Mouse (Mus musculus) left cerebral cortex, postnatal 4 days (tissue): ENCODE measurements around the gene Chst13. TPM values are rescaled to one million over a fixed set of nuclear protein-coding genes. Genes with fewer than 3 reads are reported as not detected.

Experiments
- DNase-seq: peaks from one replicate; pipeline ENCODE4 v3.0.0-alpha.2; 2022
- intact Hi-C: fragments of 180-260 bp; cut with DNase I; formaldehyde crosslinking; loops from one replicate; pipeline ENCODE4 v1.15.1; 2025
- total RNA-seq, 2 experiments: library from RNA; stranded (reverse); gene quantifications; 2 replicates each; pipeline ENCODE4 v1.2.3; 2021

Chst13 gene
- not detected for total RNA-seq

DNA sequence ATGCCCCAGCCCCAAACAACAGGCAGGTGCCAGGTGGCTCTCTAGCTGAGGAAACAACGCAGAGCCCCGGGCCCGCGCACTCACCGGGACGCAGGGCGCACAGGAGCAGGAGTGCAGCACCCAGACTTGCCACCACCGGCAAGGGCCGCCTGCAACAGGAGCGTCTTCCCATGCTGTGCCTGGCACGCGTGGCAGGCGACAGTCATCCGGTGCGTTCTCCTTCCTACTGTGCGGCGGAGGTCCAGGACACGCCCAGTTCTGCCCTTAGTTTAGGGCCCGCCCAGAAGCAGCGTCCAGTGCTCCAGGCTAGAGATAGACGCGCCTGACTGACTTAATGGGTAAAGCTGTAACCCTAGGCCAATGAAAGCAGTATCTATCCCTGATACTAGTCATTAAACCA, at the start of gene Chst13:
Gene Chst13 (minus strand): TSS at position 195 of the 400 bp plus-strand sequence.
- intact Hi-C loops = loop anchor here (10.0 kb wide), 1 partner anchor 650 kb away; no protein-coding TSS in a partner anchor
- DNase-seq = peak; percentile 24

DNA sequence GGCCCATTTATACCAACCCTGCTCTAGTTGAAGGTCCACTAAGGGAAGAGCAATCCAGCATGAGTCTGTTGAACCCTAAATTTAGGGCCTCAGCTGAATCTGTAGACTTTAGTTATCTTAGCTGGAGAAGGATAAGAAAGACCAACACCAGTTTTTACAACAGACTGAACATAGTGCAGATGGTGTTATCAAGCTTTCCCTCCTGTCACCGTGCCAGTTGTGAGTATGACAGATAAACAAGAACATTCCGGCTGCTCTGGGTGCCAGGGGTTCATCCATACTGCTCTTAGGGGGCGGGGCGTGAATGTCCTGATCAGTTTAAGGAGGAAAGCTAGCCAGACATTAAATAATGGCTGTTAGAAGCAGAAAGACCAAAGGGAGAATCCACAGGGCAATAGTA, 49.7 kb upstream of the Chst13 start:
- intact Hi-C loops = no loop called here
- no peak for DNase-seq

DNA sequence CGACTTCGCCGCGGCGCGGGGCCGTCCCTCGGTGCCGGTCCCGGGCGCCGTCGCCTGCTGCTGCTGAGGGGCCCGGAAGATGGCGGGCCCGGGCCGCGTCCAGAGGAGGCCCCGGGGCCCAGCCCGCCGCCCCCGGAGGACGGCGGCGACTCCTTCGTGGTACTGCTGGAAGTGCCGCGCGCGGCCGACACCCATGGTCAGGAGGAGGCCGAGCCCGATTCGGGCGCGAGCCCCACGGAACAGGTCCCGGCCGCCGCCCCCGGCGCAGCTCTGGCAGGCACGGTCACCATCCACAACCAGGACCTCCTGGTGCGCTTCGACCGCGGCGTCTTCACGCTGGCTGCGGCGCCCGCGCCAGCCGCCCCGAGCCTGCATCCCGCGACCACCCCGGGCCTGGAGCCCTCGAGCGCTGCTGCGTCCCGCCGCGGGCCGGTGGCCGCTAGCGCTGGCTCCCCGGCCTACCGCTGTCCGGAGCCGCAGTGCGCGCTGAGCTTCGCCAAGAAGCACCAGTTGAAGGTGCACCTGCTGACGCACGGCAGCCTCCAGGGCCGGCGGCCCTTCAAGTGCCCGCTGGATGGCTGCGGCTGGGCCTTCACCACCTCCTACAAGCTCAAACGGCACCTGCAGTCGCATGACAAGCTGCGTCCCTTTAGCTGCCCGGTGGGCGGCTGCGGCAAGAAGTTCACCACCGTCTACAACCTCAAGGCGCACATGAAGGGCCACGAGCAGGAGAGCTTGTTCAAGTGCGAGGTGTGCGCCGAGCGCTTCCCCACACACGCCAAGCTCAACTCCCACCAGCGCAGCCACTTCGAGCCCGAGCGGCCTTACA, 45.0 kb upstream of the Chst13 start:
- intact Hi-C loops = no loop called here
- DNase-seq = peak; percentile 52

DNA sequence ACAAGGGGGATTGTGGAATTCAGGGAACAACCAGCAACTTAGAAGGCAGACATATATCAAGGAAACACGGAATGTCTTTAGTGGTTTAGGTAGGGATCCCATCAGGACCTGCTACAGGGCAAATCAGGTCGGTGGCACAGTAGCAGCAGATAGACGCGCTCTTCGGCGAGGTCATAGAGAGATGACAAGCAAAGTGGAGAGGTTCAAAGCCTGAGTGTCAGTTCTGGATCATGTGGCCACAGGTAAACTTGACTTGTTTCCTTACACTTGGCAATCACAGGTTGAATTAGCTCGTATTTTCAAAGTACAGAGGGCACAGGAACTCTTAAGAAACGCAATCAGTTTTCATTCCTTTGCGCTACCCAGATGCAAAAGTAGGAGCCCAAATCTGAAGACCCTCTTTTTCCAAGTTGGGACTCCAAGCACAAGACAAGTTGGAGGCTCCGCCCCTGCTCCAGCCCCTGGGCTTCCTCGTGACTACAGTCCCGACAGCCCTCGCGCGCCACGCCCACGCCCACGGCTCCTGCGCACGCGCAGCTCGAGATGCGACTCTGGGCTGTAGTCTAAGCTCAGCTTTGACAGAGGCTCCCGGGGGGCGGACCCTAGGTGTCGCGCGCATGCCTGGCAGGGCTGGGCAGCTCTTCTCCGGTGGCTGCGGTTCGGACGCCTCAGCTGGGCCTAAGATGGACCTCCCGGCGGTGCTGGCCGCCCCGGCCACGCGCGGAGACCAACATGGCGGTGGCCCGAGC, 44.2 kb upstream of the Chst13 start, which contains the start of gene Zxdc:
Gene Zxdc (plus strand): TSS at position 517 of the 749 bp plus-strand sequence.
- DNase-seq = peak; percentile 99
- intact Hi-C loops = no loop called here

DNA sequence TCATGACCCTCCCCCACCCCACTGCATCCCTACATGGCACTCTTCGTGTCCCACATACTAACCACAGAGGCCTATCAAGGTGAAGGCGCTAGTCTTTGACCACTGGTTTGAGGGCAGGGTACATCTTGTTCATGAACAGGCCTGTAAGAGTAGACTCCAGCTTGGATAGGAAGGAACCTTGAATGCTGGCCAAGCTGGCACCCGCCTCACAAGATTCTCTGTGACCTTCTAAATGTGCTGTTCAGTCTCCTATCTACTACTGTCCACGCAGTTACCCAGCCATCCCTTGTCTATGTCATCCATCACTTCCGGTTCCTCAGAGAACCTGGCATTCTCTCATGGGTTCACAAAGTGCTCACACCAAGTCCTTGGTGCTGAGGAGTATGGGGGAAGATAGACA, 38.3 kb upstream of the Chst13 start:
- intact Hi-C loops = no loop called here
- DNase-seq = no peak

DNA sequence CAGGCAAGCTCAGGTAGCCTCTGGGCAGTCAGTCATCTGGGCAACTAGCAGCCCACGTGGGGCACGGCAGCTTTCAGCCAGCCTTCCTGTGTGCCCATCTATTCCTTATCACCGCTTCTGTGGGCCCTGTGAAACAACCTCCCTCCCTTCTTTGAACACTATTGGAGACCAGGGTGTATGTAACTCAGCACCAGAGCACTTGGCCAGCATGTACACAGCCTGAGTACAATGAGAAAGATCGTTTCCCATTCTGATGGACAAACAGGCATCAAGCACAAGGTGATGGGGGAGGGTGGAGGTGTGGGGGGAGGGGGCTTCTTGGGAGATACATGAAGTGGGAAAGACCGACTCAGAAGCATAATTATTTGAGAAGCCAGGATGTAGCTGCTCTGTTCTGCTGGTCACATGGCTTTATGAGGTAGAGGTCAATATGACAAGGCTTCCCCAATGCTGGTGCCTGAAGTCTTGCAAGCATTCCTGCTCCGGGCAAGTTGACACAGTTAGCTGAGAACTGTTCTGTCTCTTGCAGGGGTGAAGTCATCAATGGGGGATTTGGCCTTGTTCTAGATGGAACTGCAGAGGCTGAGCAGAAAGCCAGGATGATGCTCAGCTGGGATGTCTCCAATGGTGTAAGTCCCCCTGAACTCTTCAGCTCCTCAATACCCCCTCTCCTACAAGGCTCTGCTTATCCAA, 36.1 kb upstream of the Chst13 start:
- no peak for DNase-seq
- intact Hi-C loops = no loop called here

DNA sequence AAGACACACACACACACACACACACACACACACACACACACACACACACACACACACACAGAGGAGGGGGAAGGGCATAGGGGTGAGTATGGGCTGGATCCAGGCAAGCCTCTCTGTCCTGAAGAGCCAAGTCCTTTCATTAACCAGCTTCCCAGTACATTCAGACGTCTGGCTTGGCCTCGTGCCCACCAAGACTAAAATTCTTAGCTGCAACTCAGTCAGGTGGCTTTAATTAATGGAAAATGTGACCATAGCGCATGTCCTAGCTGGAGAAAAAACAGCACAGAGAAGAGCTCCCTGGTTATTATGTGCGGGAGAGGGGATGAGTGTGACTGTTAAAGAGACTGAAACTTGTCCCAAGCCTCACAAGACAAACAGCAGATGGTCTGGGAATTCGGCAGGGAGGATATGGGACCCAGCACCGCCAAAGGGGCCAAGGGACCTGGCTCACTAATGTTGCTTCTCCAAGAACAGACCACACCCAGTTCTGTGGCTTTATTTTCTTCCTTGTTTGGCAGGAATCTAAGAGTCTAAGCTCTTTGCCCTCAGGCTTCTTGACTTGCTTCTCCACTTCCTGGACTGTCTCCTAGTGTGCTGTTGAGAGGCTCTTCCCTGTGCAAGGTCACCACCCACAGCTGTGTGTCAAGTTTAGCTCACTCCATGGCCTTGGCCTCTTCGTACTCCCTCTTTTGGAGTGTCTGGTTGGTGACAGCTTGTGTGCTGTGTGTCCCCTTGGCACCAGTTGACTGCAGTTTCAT, 35.2 kb upstream of the Chst13 start:
- intact Hi-C loops = no loop called here

DNA sequence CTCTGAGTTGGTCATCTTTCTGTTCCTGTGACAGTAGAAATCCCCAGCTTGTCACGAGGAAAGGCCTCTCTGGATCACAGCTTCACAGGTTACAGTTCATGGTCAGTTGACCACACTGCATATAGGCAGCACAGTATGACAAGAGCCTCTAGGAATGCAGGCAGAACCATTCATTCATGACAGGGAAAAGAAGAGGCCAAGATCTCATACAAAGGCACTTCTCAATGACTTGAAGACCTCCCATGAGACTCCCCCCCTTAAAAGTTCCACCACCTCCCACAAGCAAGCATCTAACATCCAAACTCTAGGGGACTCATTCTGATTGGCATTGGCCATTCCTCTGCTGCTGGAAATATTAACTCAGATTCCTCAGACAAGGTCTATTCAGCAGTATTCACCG, 34.5 kb upstream of the Chst13 start:
- no peak for DNase-seq
- intact Hi-C loops = no loop called here

More for the DNA sequence above, 35.2 kb upstream of the Chst13 start:
- peak; percentile 51 for DNase-seq

DNA sequence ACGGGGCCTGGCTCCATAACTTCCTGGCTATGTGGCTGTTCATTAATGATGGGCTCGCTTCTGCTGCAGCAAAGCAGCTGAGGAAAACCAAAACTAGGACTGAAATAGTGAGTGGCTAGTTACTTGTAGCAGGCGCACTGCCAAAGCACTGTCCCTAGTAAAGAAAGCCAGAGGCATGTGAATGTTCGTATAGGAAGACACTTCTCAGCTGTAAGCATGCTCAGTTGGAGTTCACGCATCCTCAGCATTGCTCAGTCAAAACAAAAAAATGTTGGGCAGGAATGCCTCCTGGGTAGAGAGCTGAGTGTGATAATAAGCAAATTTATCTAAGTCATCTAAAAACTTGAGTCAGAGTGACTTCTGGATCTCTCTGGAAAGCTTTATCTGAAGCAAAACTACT, 33.2 kb upstream of the Chst13 start:
- DNase-seq = no peak
- intact Hi-C loops = no loop called here

DNA sequence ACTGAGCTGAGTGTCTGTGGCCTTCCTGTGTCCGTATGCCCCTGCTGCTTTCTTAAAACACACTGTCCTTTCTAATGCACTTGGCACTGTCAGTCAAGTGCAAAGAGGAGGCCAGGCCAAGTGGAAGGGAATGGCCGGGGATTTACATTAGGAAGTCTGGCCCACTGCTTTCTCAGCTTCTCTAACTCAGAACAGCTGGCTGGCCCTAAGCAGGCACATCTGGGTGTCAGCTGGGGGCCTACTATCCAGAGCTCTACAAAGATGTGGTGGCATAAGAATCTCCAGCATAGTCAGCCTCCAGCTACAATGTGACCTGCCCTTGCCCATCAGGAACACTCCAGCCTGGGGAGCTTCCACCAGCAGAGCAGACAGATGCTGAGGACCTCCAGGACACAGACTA, 25.0 kb upstream of the Chst13 start:
- intact Hi-C loops = no loop called here
- DNase-seq = no peak

DNA sequence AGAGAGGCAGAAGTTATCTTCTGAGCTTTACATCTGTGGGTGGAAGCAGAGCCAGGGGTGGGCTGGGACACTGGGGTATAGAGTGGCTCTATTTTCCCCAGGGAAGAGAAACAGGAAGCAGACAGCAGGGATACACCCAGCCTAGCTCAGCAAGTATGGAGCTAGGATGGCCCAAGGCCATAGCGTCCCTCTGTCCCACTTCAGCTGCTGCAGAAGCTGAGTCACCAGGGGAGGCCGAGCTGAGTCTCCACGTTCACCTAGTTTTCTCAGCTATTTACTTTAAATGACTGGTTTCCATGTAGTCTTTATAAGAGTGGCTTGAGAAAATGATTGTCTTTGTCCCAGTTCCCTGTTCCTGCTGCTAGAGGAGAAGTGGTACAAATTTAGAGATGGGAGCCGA, 23.5 kb upstream of the Chst13 start:
- intact Hi-C loops = no loop called here
- DNase-seq = no peak

DNA sequence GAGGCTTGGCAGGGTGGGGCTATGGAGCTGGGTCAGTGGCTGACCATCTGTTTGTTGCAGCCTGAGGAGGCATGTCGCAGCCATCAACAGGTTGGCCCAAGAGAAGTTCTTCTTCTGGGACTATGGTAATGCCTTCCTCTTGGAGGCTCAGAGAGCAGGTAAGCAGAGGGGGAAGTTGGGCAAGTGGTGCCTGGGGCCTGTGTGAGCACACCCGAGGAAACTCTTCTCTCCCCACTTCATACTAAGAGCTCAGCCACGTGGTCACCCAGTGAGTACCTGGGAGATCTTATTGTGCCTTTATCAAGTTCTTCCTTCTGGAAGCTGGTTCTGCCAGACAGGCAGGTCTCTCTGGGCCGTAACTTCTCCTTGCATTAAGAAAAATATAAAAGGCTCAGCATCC, 22.2 kb upstream of the Chst13 start:
- intact Hi-C loops = no loop called here
- DNase-seq = no peak

DNA sequence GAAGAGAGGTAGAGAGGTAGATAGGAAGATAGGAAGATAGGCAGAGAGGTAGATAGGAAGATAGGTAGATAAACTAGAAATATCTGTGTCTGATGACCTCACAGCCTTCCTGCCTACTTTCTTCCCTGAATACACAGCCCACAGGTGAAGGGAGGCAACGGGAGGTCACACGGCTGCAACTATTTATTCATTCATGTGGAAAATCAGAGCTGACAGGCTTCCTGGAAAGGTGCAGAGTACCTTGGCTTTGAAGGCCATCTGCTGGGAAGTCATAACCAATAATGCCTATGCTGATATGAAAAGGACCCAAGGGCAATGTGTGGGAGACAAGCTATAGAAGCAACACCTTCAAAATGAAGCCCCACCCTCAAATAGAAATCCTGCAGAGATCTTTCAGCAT, 17.4 kb upstream of the Chst13 start:
- no peak for DNase-seq
- intact Hi-C loops = no loop called here

DNA sequence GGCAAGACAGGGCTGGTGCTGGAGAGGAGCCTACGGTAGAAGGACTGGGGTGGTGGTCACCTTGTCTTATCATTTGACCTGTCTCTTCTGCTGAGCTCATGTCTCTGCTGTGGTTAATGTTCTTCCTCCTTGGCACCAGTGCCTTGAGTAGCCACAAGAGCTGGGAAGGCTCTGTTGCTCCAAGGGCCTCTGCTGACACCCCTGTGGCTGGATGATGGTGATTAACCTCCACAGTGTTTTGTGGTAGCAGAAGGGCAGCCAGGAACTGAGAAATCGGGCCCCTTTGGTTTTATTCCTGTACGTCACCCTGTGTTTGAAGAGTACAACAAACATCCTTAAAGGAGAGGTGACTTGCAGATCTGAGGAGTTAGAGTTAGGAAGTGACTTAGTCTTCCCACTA, 9.3 kb upstream of the Chst13 start:
- DNase-seq = no peak
- intact Hi-C loops = no loop called here

DNA sequence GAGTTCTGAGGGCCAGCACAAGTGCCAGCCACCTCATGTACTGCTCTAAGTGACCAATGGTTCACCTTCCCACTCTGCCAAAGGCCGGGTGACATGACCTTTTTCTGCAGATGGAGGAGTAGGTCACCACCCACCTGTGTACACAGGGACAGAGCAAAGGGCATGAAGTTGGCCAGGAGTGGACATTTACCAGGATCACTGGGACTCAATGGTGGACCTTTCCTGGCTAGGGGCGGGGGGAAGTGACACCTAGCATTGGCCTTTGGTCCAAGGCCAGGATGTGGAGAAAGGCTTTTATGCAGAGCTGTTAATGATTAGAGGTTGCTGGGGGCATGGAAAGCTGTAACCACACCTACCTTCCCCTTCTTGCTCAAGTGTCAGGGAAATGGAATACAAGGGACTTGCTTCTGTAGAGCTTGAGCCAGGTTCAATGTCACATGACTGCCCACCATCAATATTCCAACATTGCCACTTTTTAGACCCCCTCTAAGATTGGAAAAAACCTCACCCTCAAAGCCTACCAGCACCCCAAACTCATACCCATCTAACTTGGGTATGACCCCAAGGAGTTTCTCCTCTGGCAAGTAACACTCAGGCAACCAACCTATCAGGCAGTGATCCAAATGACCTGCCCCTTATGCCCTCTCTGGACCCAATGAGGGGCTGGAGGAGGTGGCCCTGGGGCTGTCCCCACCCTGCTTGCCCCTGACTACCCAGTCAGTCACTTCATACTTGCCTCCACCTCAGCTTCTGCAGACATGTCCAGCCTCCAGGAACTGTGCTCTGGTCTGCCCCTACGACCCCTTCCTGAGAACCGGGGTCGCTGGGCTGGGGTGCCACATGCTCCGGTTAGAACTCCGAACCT, 7.8 kb upstream of the Chst13 start, which contains the start of gene Uroc1:
Gene Uroc1 (plus strand): TSS at position 724 of the 865 bp plus-strand sequence.
- intact Hi-C loops = no loop called here
- DNase-seq = no peak

DNA sequence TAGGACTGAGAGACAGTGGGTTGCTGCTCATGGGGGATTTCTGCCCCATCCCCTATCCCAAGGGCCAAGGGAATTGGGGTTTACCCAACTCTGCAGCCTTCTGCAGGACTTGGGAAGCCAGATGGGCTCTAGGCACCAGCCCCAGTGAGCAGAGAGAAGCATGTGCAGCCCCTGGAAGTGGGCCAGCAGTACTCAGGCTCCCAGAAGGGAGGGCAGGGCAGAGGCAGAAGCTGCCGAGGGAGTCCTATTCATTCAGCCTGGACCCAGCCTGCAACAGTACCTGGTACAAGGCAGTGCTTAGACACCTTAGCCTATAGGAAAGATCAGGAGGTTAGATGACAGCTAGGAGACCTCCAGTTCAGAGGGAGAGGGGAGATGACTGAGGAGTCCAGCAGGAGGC, 5.0 kb upstream of the Chst13 start:
- peak; percentile 94 for DNase-seq
- intact Hi-C loops = loop anchor here (10.0 kb wide), 1 partner anchor 655 kb away; no protein-coding TSS in a partner anchor

DNA sequence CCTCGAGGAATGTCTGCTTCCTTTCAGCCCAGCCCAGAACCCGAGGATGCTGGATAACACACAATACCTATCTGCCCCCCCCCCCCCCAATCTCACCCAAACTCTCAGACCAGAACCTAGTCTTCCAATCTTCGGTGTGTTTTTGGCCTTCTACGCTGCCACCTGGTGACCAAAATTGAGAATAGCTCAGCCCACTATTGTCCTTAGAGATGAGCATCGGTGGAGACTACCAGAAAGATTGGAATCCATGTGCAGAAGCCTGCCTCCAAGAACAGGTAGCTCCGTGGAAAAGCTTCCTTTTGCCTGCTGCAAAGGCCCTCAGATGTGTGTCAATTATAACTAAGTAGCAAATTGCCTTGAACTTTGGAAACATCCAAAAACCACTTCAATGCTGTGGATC, 2.7 kb upstream of the Chst13 start:
- intact Hi-C loops = loop anchor here (10.0 kb wide), 1 partner anchor 653 kb away; no protein-coding TSS in a partner anchor
- peak; percentile 46 for DNase-seq

DNA sequence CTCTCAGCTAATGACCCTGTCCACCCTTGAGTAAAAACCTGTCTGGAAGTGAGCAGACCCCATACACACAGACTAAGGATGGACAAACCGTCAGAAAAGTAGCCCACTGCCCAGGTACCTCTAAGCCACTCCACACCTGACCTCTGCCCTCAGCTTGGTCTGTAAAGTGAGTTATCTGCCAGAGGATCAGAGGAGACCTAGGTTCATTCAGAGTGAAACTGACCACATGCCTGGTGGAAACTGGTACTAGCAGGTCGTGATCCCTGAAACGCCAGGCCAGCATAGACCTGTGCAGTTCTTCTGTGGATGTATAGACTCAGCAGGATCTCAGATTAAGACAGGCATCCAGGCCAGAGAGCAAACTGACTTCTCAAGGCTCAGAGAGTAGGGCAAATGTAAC, 522 bp downstream of the Chst13 start:
- intact Hi-C loops = loop anchor here (10.0 kb wide), 1 partner anchor 650 kb away; no protein-coding TSS in a partner anchor
- DNase-seq = no peak

DNA sequence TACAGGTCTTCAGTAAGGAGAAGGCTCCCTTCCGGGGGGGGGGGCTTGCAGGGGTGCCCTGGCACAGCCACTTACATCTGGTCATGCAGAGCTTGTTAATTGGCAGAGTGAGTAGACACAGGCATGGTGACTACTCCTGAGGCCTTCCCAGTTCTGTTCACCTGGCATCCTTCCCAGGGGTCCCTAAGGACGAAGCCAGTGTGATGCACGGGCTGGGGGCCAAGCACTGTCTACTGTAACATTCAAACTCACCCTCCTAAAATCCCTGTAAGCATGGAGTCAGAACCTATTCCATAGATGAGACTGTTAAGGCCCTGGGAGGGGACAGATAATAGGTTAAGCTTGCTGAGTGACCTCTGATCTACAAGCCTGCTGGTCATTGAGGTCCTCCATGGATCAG, 959 bp downstream of the Chst13 start:
- intact Hi-C loops = loop anchor here (10.0 kb wide), 1 partner anchor 649 kb away; no protein-coding TSS in a partner anchor
- peak; percentile 88 for DNase-seq
